Mouse (Mus musculus): ENCODE results near the gene Kdm2b. TPM values are rescaled to one million over a fixed set of nuclear protein-coding genes. Genes with fewer than 3 reads are reported as not detected.
A peak's percentile ranks its signal among the peaks of the same experiment; 100 is the strongest.

Kdm2b gene
- polyA plus RNA-seq, 1 experiment from 2014 or later = 7.6 TPM

- Histone ChIP-seq H3K9ac (ENCODE audit: low read depth, low read length) (no peak overlapping the region), H3K36me3 (ENCODE audit: control insufficient read depth, insufficient read depth) (no peaks in the 10 kb centered on the region), H3K27me3 (replicated peaks; ENCODE audit: control insufficient read depth, insufficient read depth, low read length) (no peaks in the 10 kb centered on the region), H3K4me2 (replicated peaks; ENCODE audit: low read depth) (no peak overlapping the region), H3K4me1 (replicated peaks; ENCODE audit: control insufficient read depth, insufficient read depth, low read length) (no peaks in the 10 kb centered on the region), H3K9me3 (ENCODE audit: control insufficient read depth) (no peaks in the 10 kb centered on the region), H3K27ac (ENCODE audit: low read depth, low read length) (no peak overlapping the region), H3K4me3 (ENCODE audit: low read depth, low read length) (no peak overlapping the region)
- no peak for TF ChIP-seq CTCF (IDR thresholded peaks at IDR 0.05; ENCODE audit: low read depth)
- ATAC-seq = no peak
- WGBS = 76% methylated on average over 5 of the region's 5 CpGs
These were observed 19.6 kb downstream of the Kdm2b start for GRCm38 (mm10) chr5:122970056-122970455.

DNA sequence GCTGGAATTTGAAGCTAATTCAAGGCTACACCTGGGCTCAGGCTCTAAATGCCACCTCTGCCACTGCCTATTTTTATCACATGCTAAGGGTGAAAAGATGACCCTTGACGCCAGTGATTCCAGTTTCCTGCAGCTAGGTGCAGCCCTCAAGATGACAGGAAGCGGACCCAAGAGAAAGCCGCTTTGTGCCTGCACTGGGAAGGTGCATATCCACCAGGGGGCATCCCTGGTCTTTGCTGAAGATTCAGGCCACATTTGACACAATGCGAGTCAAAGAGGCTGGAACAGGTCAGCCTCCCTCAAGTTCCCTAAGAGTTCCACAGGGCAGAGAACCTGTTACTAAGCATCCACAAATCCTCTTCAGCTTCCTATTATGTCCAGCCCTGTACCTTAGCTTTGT is 21.3 kb downstream of the Kdm2b start:
- WGBS = 17% methylated on average over 4 of the region's 4 CpGs
- Histone ChIP-seq H3K4me1 (replicated peaks; ENCODE audit: control insufficient read depth, insufficient read depth, low read length) (no peaks in the 10 kb centered on the region), H3K27ac (ENCODE audit: low read depth, low read length) (no peak overlapping the region), H3K27me3 (replicated peaks; ENCODE audit: control insufficient read depth, insufficient read depth, low read length) (no peaks in the 10 kb centered on the region), H3K9me3 (ENCODE audit: control insufficient read depth) (no peaks in the 10 kb centered on the region), H3K36me3 (ENCODE audit: control insufficient read depth, insufficient read depth) (no peaks in the 10 kb centered on the region), H3K4me2 (replicated peaks; ENCODE audit: low read depth) (no peak overlapping the region), H3K4me3 (ENCODE audit: low read depth, low read length) (no peak overlapping the region), H3K9ac (ENCODE audit: low read depth, low read length) (no peak overlapping the region)
- peak; percentile 59 for ATAC-seq
- peak; percentile 97 for TF ChIP-seq CTCF (IDR thresholded peaks at IDR 0.05; ENCODE audit: low read depth)

DNA sequence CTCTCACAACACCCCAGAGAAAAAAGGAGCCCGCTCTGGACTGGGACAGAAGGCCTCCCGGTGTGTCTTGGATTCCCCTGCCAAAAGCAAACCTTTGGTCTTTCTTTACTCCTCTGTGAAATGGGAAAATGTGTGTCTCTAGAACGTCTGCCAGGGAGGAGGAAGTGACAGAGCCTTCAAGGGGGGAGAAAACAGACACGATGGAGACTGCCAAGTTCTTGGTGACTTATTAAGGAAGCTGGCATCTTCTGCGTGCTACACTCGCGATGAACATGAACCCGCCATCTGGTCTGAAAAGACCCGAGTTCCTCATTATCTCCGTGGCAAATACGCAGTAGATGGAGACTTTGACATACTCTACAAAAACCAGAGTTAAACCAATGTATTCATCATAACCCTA is 24.2 kb downstream of the Kdm2b start:
- Histone ChIP-seq H3K4me1 (replicated peaks; ENCODE audit: control insufficient read depth, insufficient read depth, low read length) (no peaks in the 10 kb centered on the region), H3K9me3 (ENCODE audit: control insufficient read depth) (no peaks in the 10 kb centered on the region), H3K27me3 (replicated peaks; ENCODE audit: control insufficient read depth, insufficient read depth, low read length) (no peaks in the 10 kb centered on the region), H3K9ac (ENCODE audit: low read depth, low read length) (no peak overlapping the region), H3K27ac (ENCODE audit: low read depth, low read length) (no peak overlapping the region), H3K4me3 (ENCODE audit: low read depth, low read length) (no peak overlapping the region), H3K4me2 (replicated peaks; ENCODE audit: low read depth) (no peak overlapping the region), H3K36me3 (ENCODE audit: control insufficient read depth, insufficient read depth) (peaks cover 9% of the 10 kb centered on the region; the same call in 1 of the 2 replicates)
- TF ChIP-seq CTCF (IDR thresholded peaks at IDR 0.05; ENCODE audit: low read depth) = no peak
- ATAC-seq = no peak
- 69% methylated on average over 11 of the region's 11 CpGs for WGBS

DNA sequence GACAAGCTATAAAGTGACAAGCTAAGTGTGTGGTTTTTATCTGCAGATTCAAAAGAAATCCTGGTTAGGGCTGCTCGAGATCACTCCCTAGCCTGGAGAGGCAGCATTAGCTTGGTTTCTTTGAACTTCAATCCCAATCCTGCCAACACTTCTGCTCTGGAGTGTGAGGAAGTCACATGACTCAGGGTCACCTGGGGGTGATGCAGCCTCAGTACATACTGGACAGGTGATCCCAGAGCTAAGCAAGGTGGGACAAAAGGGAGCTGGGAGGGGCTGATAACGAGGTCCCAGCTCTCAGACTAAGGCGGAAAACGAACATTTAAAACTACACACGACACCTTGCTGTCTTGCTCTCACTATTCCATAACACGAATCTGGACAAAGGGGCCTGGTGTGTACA is 24.8 kb downstream of the Kdm2b start:
- WGBS = 32% methylated on average over 6 of the region's 6 CpGs
- Histone ChIP-seq H3K9me3 (ENCODE audit: control insufficient read depth) (no peaks in the 10 kb centered on the region), H3K9ac (ENCODE audit: low read depth, low read length) (no peak overlapping the region), H3K4me1 (replicated peaks; ENCODE audit: control insufficient read depth, insufficient read depth, low read length) (no peaks in the 10 kb centered on the region), H3K36me3 (ENCODE audit: control insufficient read depth, insufficient read depth) (peaks cover 10% of the 10 kb centered on the region; the same call in 1 of the 2 replicates), H3K4me3 (ENCODE audit: low read depth, low read length) (no peak overlapping the region), H3K27me3 (replicated peaks; ENCODE audit: control insufficient read depth, insufficient read depth, low read length) (no peaks in the 10 kb centered on the region), H3K27ac (ENCODE audit: low read depth, low read length) (no peak overlapping the region), H3K4me2 (replicated peaks; ENCODE audit: low read depth) (no peak overlapping the region)
- ATAC-seq = peak; percentile 76
- no peak for TF ChIP-seq CTCF (IDR thresholded peaks at IDR 0.05; ENCODE audit: low read depth)

DNA sequence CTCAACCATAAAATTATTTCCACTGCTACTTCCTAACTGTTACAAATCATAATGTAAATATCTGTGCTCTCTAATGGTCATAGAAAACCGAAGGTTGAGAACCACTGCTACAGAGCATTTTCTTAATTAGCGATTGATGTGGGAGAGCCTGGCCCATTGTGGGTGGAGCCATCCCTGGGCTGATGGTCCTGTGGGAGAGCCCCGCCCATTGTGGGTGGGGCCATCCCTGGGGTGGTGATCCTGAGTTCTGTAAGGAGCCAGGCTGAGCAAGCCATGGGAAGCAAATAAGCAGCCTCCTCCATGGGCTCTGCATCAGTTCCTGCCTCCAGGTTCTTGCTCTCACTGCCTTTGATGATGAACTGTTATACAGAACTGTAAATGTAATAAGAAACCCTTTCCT is 27.7 kb downstream of the Kdm2b start:
- Histone ChIP-seq H3K9me3 (ENCODE audit: control insufficient read depth) (no peaks in the 10 kb centered on the region), H3K9ac (ENCODE audit: low read depth, low read length) (no peak overlapping the region), H3K4me1 (replicated peaks; ENCODE audit: control insufficient read depth, insufficient read depth, low read length) (no peaks in the 10 kb centered on the region), H3K4me2 (replicated peaks; ENCODE audit: low read depth) (no peak overlapping the region), H3K27me3 (replicated peaks; ENCODE audit: control insufficient read depth, insufficient read depth, low read length) (no peaks in the 10 kb centered on the region), H3K36me3 (ENCODE audit: control insufficient read depth, insufficient read depth) (peaks cover 13% of the 10 kb centered on the region; the same call in 1 of the 2 replicates), H3K27ac (ENCODE audit: low read depth, low read length) (no peak overlapping the region), H3K4me3 (ENCODE audit: low read depth, low read length) (no peak overlapping the region)
- TF ChIP-seq CTCF (IDR thresholded peaks at IDR 0.05; ENCODE audit: low read depth) = no peak
- ATAC-seq = no peak
- 38% methylated on average over 3 of the region's 3 CpGs for WGBS

GRCm38 (mm10) chr5:122959391-122959790 is 30.2 kb downstream of the Kdm2b start:
- H3K9me3 ChIP-seq (ENCODE audit: control insufficient read depth) = no peaks in the 10 kb centered on the region
- H3K9ac ChIP-seq (ENCODE audit: low read depth, low read length) = no peak overlapping the region
- no peak for TF ChIP-seq CTCF (IDR thresholded peaks at IDR 0.05; ENCODE audit: low read depth)
- WGBS = 89% methylated on average over 11 of the region's 11 CpGs
- no peaks in the 10 kb centered on the region for H3K27me3 ChIP-seq (replicated peaks; ENCODE audit: control insufficient read depth, insufficient read depth, low read length)
- no peak overlapping the region for H3K27ac ChIP-seq (ENCODE audit: low read depth, low read length)
- no peak overlapping the region for H3K4me3 ChIP-seq (ENCODE audit: low read depth, low read length)
- no peak for ATAC-seq
- H3K4me2 ChIP-seq (replicated peaks; ENCODE audit: low read depth) = no peak overlapping the region
- H3K36me3 ChIP-seq (ENCODE audit: control insufficient read depth, insufficient read depth) = peaks cover 13% of the 10 kb centered on the region; the same call in 1 of the 2 replicates
- no peaks in the 10 kb centered on the region for H3K4me1 ChIP-seq (replicated peaks; ENCODE audit: control insufficient read depth, insufficient read depth, low read length)

GRCm38 (mm10) chr5:122956059-122956458 is 33.6 kb downstream of the Kdm2b start:
- peaks cover 6% of the 10 kb centered on the region; the same call in 1 of the 2 replicates for H3K4me1 ChIP-seq (replicated peaks; ENCODE audit: control insufficient read depth, insufficient read depth, low read length)
- ATAC-seq = no peak
- no peak overlapping the region for H3K27ac ChIP-seq (ENCODE audit: low read depth, low read length)
- no peak overlapping the region for H3K4me2 ChIP-seq (replicated peaks; ENCODE audit: low read depth)
- H3K9me3 ChIP-seq (ENCODE audit: control insufficient read depth) = no peaks in the 10 kb centered on the region
- H3K27me3 ChIP-seq (replicated peaks; ENCODE audit: control insufficient read depth, insufficient read depth, low read length) = no peaks in the 10 kb centered on the region; the same call in 1 of the 2 replicates
- no peak overlapping the region for H3K9ac ChIP-seq (ENCODE audit: low read depth, low read length)
- H3K4me3 ChIP-seq (ENCODE audit: low read depth, low read length) = no peak overlapping the region
- TF ChIP-seq CTCF (IDR thresholded peaks at IDR 0.05; ENCODE audit: low read depth) = no peak
- WGBS = 74% methylated on average over 3 of the region's 3 CpGs
- H3K36me3 ChIP-seq (ENCODE audit: control insufficient read depth, insufficient read depth) = peaks cover 9% of the 10 kb centered on the region; the same call in 1 of the 2 replicates

Data from intestine, postnatal 0 days (tissue).